Mouse (Mus musculus): ENCODE measurements around the gene C1ra.

DNA sequence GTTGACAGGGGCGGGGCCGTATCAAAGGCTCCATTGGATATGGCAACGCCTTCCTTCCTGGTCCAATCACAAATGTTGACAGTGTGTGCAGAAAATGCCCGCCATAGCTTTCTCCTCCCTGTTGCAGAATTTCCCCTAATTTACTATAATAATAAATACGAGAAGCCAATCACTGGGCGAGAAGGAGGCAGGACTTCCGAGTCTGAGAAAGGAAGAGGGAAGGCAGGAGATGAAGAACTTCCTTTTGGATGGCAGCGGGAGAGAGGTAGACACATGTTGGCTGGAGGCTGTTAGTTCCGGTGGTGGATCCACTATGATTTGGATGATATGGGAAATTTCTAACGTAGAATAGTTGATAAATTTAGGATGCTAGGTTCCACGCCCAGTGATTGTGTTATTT lies 37.6 kb upstream of the C1ra start:
- TF ChIP-seq CTCF (IDR thresholded peaks at IDR 0.05; ENCODE audit: borderline replicate concordance, control insufficient read depth, extremely low read depth, insufficient read depth, low read length, poor library complexity) = no peak
- no peak for TF ChIP-seq POLR2A (IDR thresholded peaks at IDR 0.05; ENCODE audit: control insufficient read depth, extremely low read depth, insufficient read depth, low read length, poor library complexity)

Data from thymus, adult 2 months (tissue).